Mouse (Mus musculus) forebrain, embryonic 16.5 days (tissue): Measurements from ENCODE around the gene Gsta4. TPM values are rescaled to one million over a fixed set of nuclear protein-coding genes. Genes with fewer than 3 reads are reported as not detected.

Experiments
- ATAC-seq: fragments of 200-750 bp; cut with Nextera tagmentation; 2 replicates; pipeline ENCODE4 v1.8.0; 2017; ENCODE audit warnings: mild to moderate bottlenecking, moderate library complexity
- H3K27ac ChIP-seq: fragments of 300-500 bp; sonication (generic); 2 replicates; pipeline ENCODE4 v1.5.1; 2014; ENCODE audit warnings: low read length, control low read depth
- H3K27me3 ChIP-seq: fragments of 300-500 bp; sonication (generic); replicated peaks from 2 replicates; pipeline ENCODE4 v1.6.1; 2014; ENCODE audit warnings: low read length; ENCODE audit not compliant: control insufficient read depth, insufficient read depth
- H3K36me3 ChIP-seq: fragments of 300-500 bp; sonication (generic); 2 replicates; pipeline ENCODE4 v1.6.1; 2014; ENCODE audit not compliant: control insufficient read depth, insufficient read depth
- H3K4me1 ChIP-seq: fragments of 300-500 bp; sonication (generic); replicated peaks from 2 replicates; pipeline ENCODE4 v1.6.1; 2014; ENCODE audit warnings: low read length; ENCODE audit not compliant: control insufficient read depth, insufficient read depth
- H3K4me2 ChIP-seq: fragments of 300-500 bp; sonication (generic); 2 replicates; pipeline ENCODE4 v1.6.1; 2014; ENCODE audit warnings: mild to moderate bottlenecking, low read length, control low read depth
- H3K4me3 ChIP-seq: fragments of 300-500 bp; sonication (generic); replicated peaks from 2 replicates; pipeline ENCODE4 v1.5.1; 2014; ENCODE audit warnings: mild to moderate bottlenecking, low read length, control low read depth
- H3K9ac ChIP-seq: fragments of 300-500 bp; sonication (generic); replicated peaks from 2 replicates; pipeline ENCODE4 v1.6.1; 2014; ENCODE audit warnings: low read depth, low read length, control low read depth
- H3K9me3 ChIP-seq: fragments of 300-500 bp; sonication (generic); 2 replicates; pipeline ENCODE4 v1.6.1; 2016; ENCODE audit warnings: low read length; ENCODE audit not compliant: control insufficient read depth
- WGBS: fragments of 180-500 bp; shearing (Covaris S2); extraction: QIAGEN DNeasy Blood & Tissue Kit; methylation state at CpG from one replicate; pipeline ENCODE4 v1.1.7; 2014; 5-methylcytosine and 5-hydroxymethylcytosine counted together
- polyA plus RNA-seq: library from polyadenylated mRNA; unstranded; fragments of >200 nt; fragmentation: Nextera tagmentation; extraction: Ambion mirVana; gene quantifications from 2 replicates; pipeline ENCODE4 v1.2.1, GENCODE M21; 2015

The Gsta4 gene
- polyA plus RNA-seq, 1 experiment from 2014 or later, result 14.9 TPM

DNA sequence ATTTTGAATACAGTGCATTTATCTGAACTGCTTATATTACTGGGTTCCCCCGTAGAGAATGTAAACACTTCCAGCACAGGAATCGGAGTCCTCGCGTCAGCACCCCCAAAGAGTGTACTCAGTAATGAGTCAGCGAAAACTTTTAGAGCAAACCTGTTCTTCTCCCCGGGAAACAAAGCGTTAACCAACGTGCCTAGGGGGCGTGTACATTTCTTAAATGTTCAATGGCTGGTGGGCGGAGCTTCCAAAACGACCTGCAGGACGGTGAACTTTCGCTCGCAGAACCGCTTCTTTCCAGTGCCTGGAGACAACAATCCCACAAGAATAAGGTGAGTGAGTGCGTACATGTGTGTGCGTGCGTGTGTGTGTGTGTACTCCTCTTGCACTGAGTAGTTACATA, 9.2 kb downstream of the Gsta4 start:
- Histone ChIP-seq H3K27ac (no peak overlapping the region), H3K4me2 (peak overlapping the region; percentile 79), H3K27me3 (no peaks in the 10 kb centered on the region; the same call in 1 of the 2 replicates), H3K36me3 (no peaks in the 10 kb centered on the region), H3K9me3 (no peaks in the 10 kb centered on the region), H3K4me3 (peak overlapping the region; percentile 45), H3K4me1 (peaks cover 15% of the 10 kb centered on the region), H3K9ac (peak overlapping the region; percentile 49)
- WGBS, result under 1% methylated on average over 18 of the region's 18 CpGs
- peak; percentile 46 for ATAC-seq

DNA sequence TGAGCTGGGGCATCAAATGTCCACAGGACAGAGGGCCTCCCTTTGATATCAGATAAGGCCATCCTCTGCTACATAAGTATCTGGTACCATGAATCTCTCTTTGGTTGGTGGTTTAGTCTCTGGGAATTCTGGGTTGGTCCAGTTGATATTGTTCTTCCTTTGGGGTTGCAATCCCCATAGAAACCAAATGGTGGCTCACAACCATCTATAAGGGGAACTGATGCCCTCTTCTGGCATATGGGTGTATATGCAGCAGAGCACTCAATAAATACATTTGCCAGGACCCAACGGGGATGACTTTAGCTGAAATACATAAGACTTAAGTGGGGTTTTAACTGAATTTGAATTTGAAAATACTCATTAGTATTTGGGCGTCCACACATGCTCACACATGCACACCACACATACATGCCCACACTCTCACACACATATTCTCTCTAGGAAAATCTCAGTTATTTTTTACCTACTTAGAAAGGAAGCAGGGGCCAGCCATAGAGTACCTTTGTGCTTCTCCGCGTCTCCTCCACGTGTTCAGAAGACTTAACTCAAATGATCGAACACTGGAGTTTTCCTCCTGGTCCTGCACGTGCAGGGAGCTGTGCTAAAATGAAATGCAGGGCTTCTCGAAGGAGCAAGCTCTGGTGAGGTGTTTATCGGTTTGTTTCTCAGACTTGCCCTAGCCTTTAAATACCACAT, 11.5 kb downstream of the Gsta4 start:
- H3K27me3 ChIP-seq, result no peaks in the 10 kb centered on the region; the same call in 1 of the 2 replicates
- H3K4me3 ChIP-seq, result no peak overlapping the region
- no peak overlapping the region for H3K27ac ChIP-seq
- ATAC-seq, result 0 out of 2 replicates have a peak, but pooled peaks have one; percentile 30
- no peak overlapping the region for H3K4me2 ChIP-seq
- H3K36me3 ChIP-seq, result no peaks in the 10 kb centered on the region
- WGBS, result 48% methylated on average over 9 of the region's 9 CpGs
- peaks cover 15% of the 10 kb centered on the region for H3K4me1 ChIP-seq
- no peak overlapping the region for H3K9ac ChIP-seq
- no peaks in the 10 kb centered on the region for H3K9me3 ChIP-seq

DNA sequence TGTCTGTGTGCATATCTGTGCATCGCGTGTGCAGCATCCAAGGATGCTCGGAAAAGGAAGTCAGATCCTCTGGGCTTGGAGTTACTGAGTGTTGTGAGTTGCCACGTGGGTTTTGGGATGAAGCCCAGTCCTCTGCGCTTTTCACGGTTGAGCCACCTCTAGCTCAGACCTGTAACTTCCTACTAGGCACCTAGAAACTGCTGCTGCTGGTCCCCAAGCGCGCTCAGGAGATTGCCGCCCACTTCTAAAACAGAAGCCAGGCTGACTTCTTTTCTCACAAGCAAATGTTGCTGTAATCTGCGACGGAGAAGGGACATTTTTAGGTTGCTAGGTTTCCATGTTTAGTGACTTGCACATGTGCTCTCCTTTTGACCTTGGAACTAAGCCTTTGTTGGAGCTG, 12.5 kb downstream of the Gsta4 start:
- H3K27ac ChIP-seq, result no peak overlapping the region
- no peak overlapping the region for H3K4me3 ChIP-seq
- H3K36me3 ChIP-seq, result no peaks in the 10 kb centered on the region
- 88% methylated on average over 11 of the region's 11 CpGs for WGBS
- H3K4me1 ChIP-seq, result peaks cover 15% of the 10 kb centered on the region
- no peak for ATAC-seq
- no peaks in the 10 kb centered on the region for H3K9me3 ChIP-seq
- H3K4me2 ChIP-seq, result no peak overlapping the region
- no peaks in the 10 kb centered on the region; the same call in 1 of the 2 replicates for H3K27me3 ChIP-seq
- H3K9ac ChIP-seq, result no peak overlapping the region

GRCm38 (mm10) chr9:78197801-78198200, 15.2 kb downstream of the Gsta4 start:
- Histone ChIP-seq H3K9me3 (no peaks in the 10 kb centered on the region), H3K27ac (no peak overlapping the region), H3K4me2 (no peak overlapping the region), H3K4me3 (no peak overlapping the region), H3K27me3 (no peaks in the 10 kb centered on the region), H3K4me1 (no peaks in the 10 kb centered on the region), H3K36me3 (no peaks in the 10 kb centered on the region), H3K9ac (no peak overlapping the region)
- 92% methylated on average over 9 of the region's 9 CpGs for WGBS
- ATAC-seq, result no peak

GRCm38 (mm10) chr9:78204194-78204593, 21.6 kb downstream of the Gsta4 start:
- no peak overlapping the region for H3K27ac ChIP-seq
- H3K9ac ChIP-seq, result no peak overlapping the region
- no peak overlapping the region for H3K4me3 ChIP-seq
- no peak for ATAC-seq
- 93% methylated on average over 6 of the region's 6 CpGs for WGBS
- H3K9me3 ChIP-seq, result no peaks in the 10 kb centered on the region
- H3K4me2 ChIP-seq, result no peak overlapping the region
- H3K4me1 ChIP-seq, result no peaks in the 10 kb centered on the region
- no peaks in the 10 kb centered on the region for H3K36me3 ChIP-seq
- no peaks in the 10 kb centered on the region for H3K27me3 ChIP-seq

GRCm38 (mm10) chr9:78208956-78209355, 26.4 kb downstream of the Gsta4 start:
- no peak overlapping the region for H3K9ac ChIP-seq
- WGBS, result 85% methylated on average over 4 of the region's 4 CpGs
- H3K27ac ChIP-seq, result no peak overlapping the region
- ATAC-seq, result no peak
- H3K4me1 ChIP-seq, result no peaks in the 10 kb centered on the region
- H3K36me3 ChIP-seq, result no peaks in the 10 kb centered on the region
- H3K27me3 ChIP-seq, result no peaks in the 10 kb centered on the region
- H3K4me3 ChIP-seq, result no peak overlapping the region
- H3K9me3 ChIP-seq, result no peaks in the 10 kb centered on the region
- no peak overlapping the region for H3K4me2 ChIP-seq

GRCm38 (mm10) chr9:78210079-78210478, 27.5 kb downstream of the Gsta4 start:
- Histone ChIP-seq H3K9me3 (no peaks in the 10 kb centered on the region), H3K36me3 (no peaks in the 10 kb centered on the region), H3K4me3 (no peak overlapping the region), H3K27me3 (no peaks in the 10 kb centered on the region), H3K4me2 (no peak overlapping the region), H3K27ac (no peak overlapping the region), H3K9ac (no peak overlapping the region), H3K4me1 (no peaks in the 10 kb centered on the region)
- WGBS, result 93% methylated on average over 3 of the region's 3 CpGs
- ATAC-seq, result no peak

DNA sequence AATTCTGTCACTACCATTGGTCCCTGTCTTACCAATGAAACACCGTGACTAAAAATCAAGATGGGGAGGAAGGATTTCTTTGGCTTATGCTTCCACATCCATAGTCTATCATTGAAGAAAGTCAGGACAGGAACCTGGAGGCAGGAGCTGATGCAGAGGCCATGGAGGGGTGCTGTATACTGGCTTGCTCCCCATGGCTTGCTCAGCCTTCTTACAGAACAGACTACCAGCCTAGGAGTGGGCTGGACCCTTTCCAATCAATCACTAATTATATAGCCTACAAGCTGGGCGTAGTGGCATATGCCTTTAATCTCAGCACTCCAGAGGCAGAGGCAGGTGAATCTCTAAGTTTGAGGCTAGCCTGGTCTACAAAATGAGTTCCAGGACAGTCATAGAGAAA, 28.2 kb downstream of the Gsta4 start:
- ATAC-seq, result no peak
- H3K4me2 ChIP-seq, result no peak overlapping the region
- no peak overlapping the region for H3K27ac ChIP-seq
- no peaks in the 10 kb centered on the region for H3K36me3 ChIP-seq
- H3K4me1 ChIP-seq, result no peaks in the 10 kb centered on the region
- no peaks in the 10 kb centered on the region for H3K9me3 ChIP-seq
- no peak overlapping the region for H3K4me3 ChIP-seq
- no peak overlapping the region for H3K9ac ChIP-seq
- WGBS, result 98% methylated on average over 2 of the region's 2 CpGs
- no peaks in the 10 kb centered on the region for H3K27me3 ChIP-seq

DNA sequence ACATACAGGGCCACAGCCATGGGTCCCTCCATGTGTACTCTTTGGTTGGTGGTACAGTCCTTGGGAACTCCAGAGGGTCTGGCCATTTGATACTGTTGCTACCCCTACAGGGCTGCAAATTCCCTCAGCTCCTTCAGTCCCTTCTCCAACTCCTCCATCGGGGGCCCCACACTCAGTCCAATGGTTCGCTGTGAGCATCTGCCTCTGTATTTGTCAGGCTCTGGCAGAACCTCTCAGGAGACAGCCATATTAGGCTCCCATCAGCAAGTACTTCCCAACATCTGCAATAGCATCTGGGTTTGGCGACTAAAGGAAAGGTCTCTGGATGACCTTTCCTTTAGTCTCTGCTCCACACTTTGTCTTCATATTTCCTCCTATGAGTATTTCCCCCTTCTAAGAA, 28.9 kb downstream of the Gsta4 start:
- no peak overlapping the region for H3K4me2 ChIP-seq
- H3K9me3 ChIP-seq, result no peaks in the 10 kb centered on the region
- H3K27me3 ChIP-seq, result no peaks in the 10 kb centered on the region
- ATAC-seq, result no peak
- WGBS, result 94% methylated on average over 3 of the region's 3 CpGs
- H3K4me3 ChIP-seq, result no peak overlapping the region
- no peak overlapping the region for H3K27ac ChIP-seq
- H3K9ac ChIP-seq, result no peak overlapping the region
- no peaks in the 10 kb centered on the region for H3K4me1 ChIP-seq
- H3K36me3 ChIP-seq, result no peaks in the 10 kb centered on the region
